Mouse (Mus musculus) lung, postnatal 25 days (tissue): ENCODE data around the gene Ajm1.

Experiments
- DNase-seq: peaks from one replicate; pipeline ENCODE4 v3.0.0; 2022; ENCODE audit warnings: low spot score

The Ajm1 gene

GRCm38 (mm10) chr2:25526510-25527302 is 54.9 kb downstream of the Ajm1 start:
- DNase-seq = no peak
